Mouse (Mus musculus) bone marrow macrophage, adult 2 months (primary cell): ENCODE measurements around the gene March1.

Experiments
- CTCF ChIP-seq: IDR thresholded peaks from 2 replicates; pipeline ENCODE4 v1.5.1; 2012; ENCODE audit warnings: low read depth, mild to moderate bottlenecking, low read length, moderate library complexity
- POLR2A ChIP-seq: IDR thresholded peaks from 2 replicates; pipeline ENCODE4 v1.6.1; 2012; ENCODE audit warnings: mild to moderate bottlenecking, low read depth, low read length, borderline replicate concordance

DNA sequence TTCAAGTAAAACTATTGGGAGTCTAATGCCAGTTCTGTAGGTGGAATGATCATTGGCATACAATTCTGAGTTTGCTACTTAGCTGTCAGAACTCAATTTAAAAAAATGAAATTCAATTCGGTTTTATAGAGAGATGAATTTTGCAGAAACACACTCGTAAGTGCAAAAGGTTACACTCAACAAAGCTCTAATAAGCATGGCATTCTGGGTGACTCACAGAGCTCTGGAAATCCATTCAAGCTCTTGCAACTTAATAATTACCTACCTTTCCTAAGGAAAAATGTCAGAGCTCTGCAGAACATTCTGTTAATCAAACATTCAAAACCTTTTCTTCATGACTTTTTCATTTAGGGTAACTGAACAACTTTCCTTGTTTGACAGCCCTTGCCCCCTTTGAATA is 591.9 kb downstream of the March1 start:
- TF ChIP-seq CTCF (no peak), POLR2A (no peak)
